Comparison of ENCODE assay signal across 18 mouse cellular contexts in genomic region chr12:13669453-13669852, GRCm38 (mm10).
DNase-seq lines count a peak whose midpoint lies in the region; TF ChIP-seq lines count a peak whose summit lies in the region.
"Had no signal": no experiment of that assay in that cellular context is flagged by ENCODE, and none has a peak within 500 bp of the region (broad histone marks: within the 10 kb centered on the region; RNA-seq: fewer than 3 reads in every experiment).

No protein-coding gene starts in this region.

- no peaks in the 10 kb centered on the region for H3K79me3 ChIP-seq in C2C12 (ENCODE audit: low read depth)

- no peak overlapping the region for H3ac ChIP-seq in C2C12 (ENCODE audit: control insufficient read depth, insufficient read length, low read depth)
- H3ac ChIP-seq in myocyte (ENCODE audit: control insufficient read depth, insufficient read length), result no peak overlapping the region

- TF ChIP-seq CTCF in C2C12 (IDR thresholded peaks at IDR 0.05; ENCODE audit: control insufficient read depth, insufficient read depth, insufficient read length), result no peak
- TF ChIP-seq CTCF in left cerebral cortex, adult 2 months (IDR thresholded peaks at IDR 0.05), result no peak

- TF ChIP-seq POLR2A in myocyte (IDR thresholded peaks at IDR 0.05; ENCODE audit: insufficient read length, low read depth), result no peak

- H3K36me3 ChIP-seq in C2C12 (ENCODE audit: control insufficient read depth, insufficient read depth) (no peaks in the 10 kb centered on the region), myocyte (ENCODE audit: control insufficient read depth, insufficient read depth) (no peaks in the 10 kb centered on the region)
- H3K36me3 ChIP-seq: G1E had no signal

- H3K27ac ChIP-seq in left cerebral cortex, adult 2 months, result no peak overlapping the region

- H3K79me2 ChIP-seq in C2C12 (ENCODE audit: control insufficient read depth, insufficient read depth), result no peaks in the 10 kb centered on the region
- no peaks in the 10 kb centered on the region for H3K79me2 ChIP-seq in myocyte (ENCODE audit: control insufficient read depth, insufficient read depth)

- no peak for DNase-seq in left cerebral cortex, adult 2 months (ENCODE audit: extremely low spot score in 1 of 2, low spot score in 2 of 2)
- DNase-seq in embryo, embryonic 9.5 days (ENCODE audit: extremely low spot score), result no peak
- DNase-seq: adrenal gland, adult 2 months; adrenal gland, adult 8-10 months; adrenal gland, postnatal 10 days; adrenal gland, postnatal 14 days; adrenal gland, postnatal 25 days; adrenal gland, postnatal 36 days; B cell, adult 2 months; cerebellum, adult 11 months; cerebellum, adult 11-12 months; cerebellum, adult 18-20 months; cerebellum, adult 2 months had no signal

- intact Hi-C loops in left cerebral cortex, adult 2 months (cut with DNase I), result no loop called here

- no peaks in the 10 kb centered on the region for H3K27me3 ChIP-seq in C2C12 (ENCODE audit: control insufficient read depth, insufficient read depth, insufficient read length)
- no peaks in the 10 kb centered on the region for H3K27me3 ChIP-seq in myocyte (ENCODE audit: control insufficient read depth, insufficient read depth, insufficient read length)
- H3K27me3 ChIP-seq: CH12.LX, Patski had no signal

- no peak overlapping the region for H3K4me3 ChIP-seq in C2C12 (ENCODE audit: insufficient read depth, poor library complexity, severe bottlenecking)
- H3K4me3 ChIP-seq in myocyte, result no peak overlapping the region
- H3K4me3 ChIP-seq in left cerebral cortex, adult 2 months, result no peak overlapping the region

- H3K4me2 ChIP-seq in myocyte (ENCODE audit: low read depth), result no peak overlapping the region

TF ChIP-seq in C2C12, 6 proteins besides CTCF, POLR2A, EP300 and RAD21:
- TF ChIP-seq CEBPB (IDR thresholded peaks at IDR 0.05; ENCODE audit: low read depth), result no peak
- no peak for TF ChIP-seq MAX (IDR thresholded peaks at IDR 0.05)
- peak; percentile 92 for TF ChIP-seq MYOD1 (IDR thresholded peaks at IDR 0.05; ENCODE audit: control insufficient read depth, insufficient read length, low read depth)
- TF ChIP-seq USF1 (IDR thresholded peaks at IDR 0.05; ENCODE audit: low read depth), result no peak
- TF ChIP-seq FOSL1 (IDR thresholded peaks at IDR 0.05; ENCODE audit: insufficient read depth, low read length, poor library complexity, severe bottlenecking), result no peak
- TF ChIP-seq MYOG (IDR thresholded peaks at IDR 0.05; ENCODE audit: control insufficient read depth, extremely low read depth, insufficient read length), result no peak

TF ChIP-seq in myocyte, 11 proteins besides CTCF, POLR2A, EP300 and RAD21:
- TF ChIP-seq E2F4 (IDR thresholded peaks at IDR 0.05; ENCODE audit: insufficient read depth) (no peak), MYOD1 (IDR thresholded peaks at IDR 0.05; ENCODE audit: control insufficient read depth in 1 of 3, insufficient read length in 2 of 3, low read depth in 2 of 3) (peak in 2 of 3 experiments; percentile 32 to 49)
